Mouse (Mus musculus) T-helper 17 cell (primary cell): Measurements from ENCODE around the gene Focad.

Experiments
- in situ Hi-C, 2 experiments: fragments of 300-600 bp; cut with MboI, MseI; formaldehyde crosslinking; loops; 1 replicate in 1 of 2; 2 replicates in 1 of 2; pipeline ENCODE4 v1.15.1; 2025; ENCODE audit warnings: high pct_unique_total_duplicates in 2 of 2

The Focad gene

GRCm38 (mm10) chr4:88094062-88094767 lies at the start of gene Focad:
TSS of gene Focad (plus strand) at chr4:88094629.
- in situ Hi-C loops = loop anchor here in 1 of 2 experiments (5.0 kb wide), 1 partner anchor 57 kb away; no protein-coding TSS in a partner anchor

GRCm38 (mm10) chr4:88045151-88045550 lies 49.3 kb upstream of the Focad start:
- in situ Hi-C loops = loop anchor here (10.0 to 25.0 kb wide), 4 partner anchors 130 to 683 kb away; no protein-coding TSS in a partner anchor

GRCm38 (mm10) chr4:88046280-88046679 lies 48.1 kb upstream of the Focad start:
- in situ Hi-C loops = loop anchor here (10.0 to 25.0 kb wide), 4 partner anchors 129 to 684 kb away; no protein-coding TSS in a partner anchor

GRCm38 (mm10) chr4:88075388-88075787 lies 19.0 kb upstream of the Focad start:
- in situ Hi-C loops = no loop called here

GRCm38 (mm10) chr4:88078983-88079382 lies 15.4 kb upstream of the Focad start:
- in situ Hi-C loops = no loop called here

GRCm38 (mm10) chr4:88081417-88081816 lies 13.0 kb upstream of the Focad start:
- in situ Hi-C loops = no loop called here

- in situ Hi-C loops = no loop called here
Measured at GRCm38 (mm10) chr4:88081885-88082284, 12.5 kb upstream of the Focad start.

- in situ Hi-C loops = no loop called here
Measured at GRCm38 (mm10) chr4:88082381-88082780, 12.0 kb upstream of the Focad start.

GRCm38 (mm10) chr4:88083781-88084180 lies 10.6 kb upstream of the Focad start:
- in situ Hi-C loops = no loop called here

- in situ Hi-C loops = loop anchor here in 1 of 2 experiments (5.0 kb wide), 1 partner anchor 53 kb away; no protein-coding TSS in a partner anchor
Measured at GRCm38 (mm10) chr4:88090316-88090715, 4.1 kb upstream of the Focad start.

- in situ Hi-C loops = loop anchor here in 1 of 2 experiments (5.0 kb wide), 1 partner anchor 58 kb away; no protein-coding TSS in a partner anchor
Measured at GRCm38 (mm10) chr4:88094768-88095420, 465 bp downstream of the Focad start.

- in situ Hi-C loops = no loop called here
Measured at GRCm38 (mm10) chr4:88095693-88096092, 1.3 kb downstream of the Focad start.

- in situ Hi-C loops = no loop called here
Measured at GRCm38 (mm10) chr4:88108585-88108984, 14.2 kb downstream of the Focad start.

- in situ Hi-C loops = no loop called here
Measured at GRCm38 (mm10) chr4:88117331-88117730, 22.9 kb downstream of the Focad start.

- in situ Hi-C loops = no loop called here
Measured at GRCm38 (mm10) chr4:88117942-88118341, 23.5 kb downstream of the Focad start.

GRCm38 (mm10) chr4:88118750-88119395 lies 24.4 kb downstream of the Focad start:
- in situ Hi-C loops = no loop called here

GRCm38 (mm10) chr4:88120091-88120490 lies 25.7 kb downstream of the Focad start:
- in situ Hi-C loops = no loop called here

- in situ Hi-C loops = no loop called here
Measured at GRCm38 (mm10) chr4:88122472-88122871, 28.0 kb downstream of the Focad start.

- in situ Hi-C loops = no loop called here
Measured at GRCm38 (mm10) chr4:88135936-88136335, 41.5 kb downstream of the Focad start.

- in situ Hi-C loops = no loop called here
Measured at GRCm38 (mm10) chr4:88136528-88136927, 42.1 kb downstream of the Focad start.

- in situ Hi-C loops = no loop called here
Measured at GRCm38 (mm10) chr4:88138366-88138917, 44.0 kb downstream of the Focad start.

GRCm38 (mm10) chr4:88149462-88149861 lies 55.0 kb downstream of the Focad start:
- in situ Hi-C loops = no loop called here
